Mouse (Mus musculus): ENCODE data around the gene Pkd1l1.
A peak's percentile ranks its signal among the peaks of the same experiment; 100 is the strongest.

DNA sequence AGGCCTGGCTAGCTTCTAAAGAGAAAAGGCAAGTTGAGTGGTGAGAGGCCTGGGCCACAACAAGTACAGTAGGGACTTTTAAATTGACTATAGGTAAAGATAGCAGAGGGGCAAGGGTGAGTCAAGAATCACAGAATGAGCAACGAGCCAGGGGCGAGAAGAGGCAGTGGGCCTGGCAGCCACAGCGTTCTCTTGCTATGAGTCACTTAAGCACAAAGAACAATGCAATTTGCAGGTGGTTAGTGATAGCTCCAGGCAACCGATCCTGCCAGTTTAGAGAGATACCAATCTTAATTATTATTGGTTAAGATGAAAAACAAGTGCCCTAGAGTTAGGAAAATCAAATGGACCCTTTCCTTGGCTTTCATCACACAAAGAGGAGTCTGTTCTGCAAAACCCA is 142.5 kb downstream of the Pkd1l1 start:
- TF ChIP-seq ZC3H11A (IDR thresholded peaks at IDR 0.05; ENCODE audit: low read depth, low read length) (no peak), POLR2AphosphoS2 (IDR thresholded peaks at IDR 0.05; ENCODE audit: low read depth, low read length) (no peak), CTCF (conservative IDR thresholded peaks at IDR 0.05 in 1 of 2, IDR thresholded peaks at IDR 0.05 in 1 of 2; ENCODE audit: low read depth in 2 of 2, low read length in 2 of 2) (no peak), MAX (IDR thresholded peaks at IDR 0.05; ENCODE audit: low read length) (no peak), RCOR1 (conservative IDR thresholded peaks at IDR 0.05; ENCODE audit: low read depth, low read length) (0 out of 2 replicates have a peak, but pooled peaks have one; percentile 40), NRF1 (IDR thresholded peaks at IDR 0.05; ENCODE audit: low read depth, low read length) (no peak), USF1 (IDR thresholded peaks at IDR 0.05; ENCODE audit: low read depth, low read length) (no peak), CHD2 (IDR thresholded peaks at IDR 0.05; ENCODE audit: low read length) (no peak)

Measured in CH12.LX (cell line).